11 mouse cellular contexts compared by ENCODE assay signal in the genomic region with DNA sequence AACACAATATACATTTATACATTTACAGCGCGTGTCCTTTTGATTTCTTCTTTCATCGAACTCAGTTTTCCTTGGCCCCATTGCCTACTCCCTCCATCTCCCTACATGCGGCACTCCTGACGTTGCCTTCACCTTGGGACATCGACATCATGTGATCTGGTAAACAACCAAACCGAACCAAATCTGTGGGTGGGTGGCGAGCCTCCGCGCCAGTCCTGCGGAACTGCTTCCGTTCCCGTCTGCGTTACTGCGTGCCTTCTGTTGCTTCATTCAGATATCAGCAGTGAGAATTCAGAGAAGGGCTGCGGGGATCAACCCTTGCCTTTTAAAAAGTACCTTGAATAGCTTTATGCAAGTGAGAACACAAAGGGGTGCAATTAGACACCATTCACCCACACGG. TPM values are rescaled to one million over a fixed set of nuclear protein-coding genes. Genes with fewer than 3 reads are reported as not detected.
DNase-seq lines count a peak whose midpoint lies in the region.
"Had no signal": no experiment of that assay in that cellular context is flagged by ENCODE, and none has a peak within 500 bp of the region (broad histone marks: within the 10 kb centered on the region; RNA-seq: fewer than 3 reads in every experiment).

No protein-coding gene starts in this region.

- peak; percentile 10 for DNase-seq in embryo, embryonic 9.5 days (ENCODE audit: extremely low spot score)
- no peak for DNase-seq in embryo, embryonic 11 days
- DNase-seq in right cerebral cortex, adult 18-20 months: peak; percentile 46
- no peak for DNase-seq in right cerebral cortex, postnatal 25 days
- peak; percentile 25 to 27 for DNase-seq in left cerebral cortex, adult 8-10 months (ENCODE audit: low spot score in 2 of 2)
- no peak for DNase-seq in thymus, postnatal 14 days
- DNase-seq in urinary bladder, postnatal 14 days (ENCODE audit: low spot score): no peak
- DNase-seq in MN1 (ENCODE audit: low spot score): no peak
- DNase-seq: adrenal gland, postnatal 14 days; kidney, adult 11 months had no signal

RNA-seq across cellular contexts. Expression of gene Ankrd1, which starts 7.9 kb away (rescaled TPM):
- under 1 TPM in 2 of 4 experiments, not detected in 2; 0.18 to 0.30 TPM for total RNA-seq in left cerebral cortex, adult 8-10 months (2022)
- total RNA-seq: adrenal gland, postnatal 14 days; CH12.LX had no signal

RNA-seq across cellular contexts. Expression of gene Rpp30, which starts 28.5 kb away (rescaled TPM):
- total RNA-seq in left cerebral cortex, adult 8-10 months (2022): 10 to 100 TPM; 16.1 to 21.2 (median 18.3) TPM

RNA-seq across cellular contexts. Expression of gene Htr7, which starts 54.7 kb away (rescaled TPM):
- total RNA-seq in left cerebral cortex, adult 8-10 months (2022): 10 to 100 TPM in 3 of 4 experiments, 1 to 10 TPM in 1; 9.6 to 14.7 (median 12.2) TPM
- total RNA-seq: CH12.LX had no signal

Comparison
In these comparisons a context has a peak if more than half of its experiments do, and no peak if none do; other contexts are left out.
1. DNase-seq: peak in embryo, embryonic 9.5 days (single experiment), right cerebral cortex, adult 18-20 months (single experiment) and left cerebral cortex, adult 8-10 months (2 of 2); none in embryo, embryonic 11 days (single experiment), right cerebral cortex, postnatal 25 days (single experiment), thymus, postnatal 14 days (single experiment), urinary bladder, postnatal 14 days (single experiment) and MN1 (single experiment).